Mouse (Mus musculus) liver, embryonic 14.5 days (tissue): ENCODE results near the gene Kif5c.

ENCODE experiments used
- CTCF ChIP-seq: IDR thresholded peaks from 2 replicates; pipeline ENCODE4 v1.5.1; 2016; ENCODE audit warnings: antibody characterized with exemption, low read depth, control low read depth
- EP300 ChIP-seq: IDR thresholded peaks from 2 replicates; pipeline ENCODE4 v1.6.1; 2016; ENCODE audit warnings: antibody characterized with exemption, low read depth

DNA sequence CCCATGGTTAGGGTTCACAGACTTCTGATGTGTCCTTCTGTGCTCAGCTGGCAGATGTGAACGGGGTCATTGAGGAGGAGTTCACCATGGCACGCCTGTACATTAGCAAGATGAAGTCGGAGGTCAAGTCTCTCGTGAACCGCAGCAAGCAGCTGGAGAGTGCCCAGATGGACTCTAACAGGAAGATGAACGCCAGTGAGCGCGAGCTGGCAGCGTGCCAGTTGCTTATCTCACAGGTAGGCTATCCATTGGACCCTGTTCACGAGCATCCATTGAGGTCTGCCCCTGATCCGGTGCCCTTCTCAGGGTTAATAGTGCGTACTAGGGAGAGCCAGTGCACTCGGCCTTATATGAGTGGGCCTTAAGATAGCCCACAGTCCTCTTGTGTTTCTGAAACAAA, 116.3 kb downstream of the Kif5c start:
- TF ChIP-seq CTCF (no peak), EP300 (no peak)
